Mouse (Mus musculus) G1E (cell line): ENCODE results near the gene Ncbp2. TPM values are rescaled to one million over a fixed set of nuclear protein-coding genes. Genes with fewer than 3 reads are reported as not detected.
A peak's percentile ranks its signal among the peaks of the same experiment; 100 is the strongest.
"Not testable (repeated sequence)": the region's sequence is repeated elsewhere in the genome, so short reads cannot be mapped to it uniquely, and the experiment has no call there.

Experiments
- ATAC-seq: 2 replicates; pipeline ENCODE4 v1.8.0; 2016; ENCODE audit warnings: mild to moderate bottlenecking; ENCODE audit not compliant: insufficient number of reproducible peaks, poor library complexity, low FRiP score, severe bottlenecking; ENCODE audit errors: extremely low read depth
- DNase-seq: peaks from one replicate; pipeline ENCODE4 v3.0.0; 2012; ENCODE audit warnings: low spot score
- H3K27me3 ChIP-seq: 2 replicates; pipeline ENCODE4 v1.6.1; 2012; ENCODE audit warnings: mild to moderate bottlenecking, low read length, inconsistent platforms; ENCODE audit not compliant: insufficient read depth
- H3K36me3 ChIP-seq: replicated peaks from 2 replicates; pipeline ENCODE3; 2012; ENCODE audit warnings: mild to moderate bottlenecking, inconsistent platforms
- H3K4me1 ChIP-seq: 2 replicates; pipeline ENCODE4 v1.6.1; 2012; ENCODE audit warnings: low read depth, low read length, inconsistent platforms, mixed read lengths; ENCODE audit not compliant: insufficient read depth
- H3K4me3 ChIP-seq: 2 replicates; pipeline ENCODE4 v1.5.1; 2012; ENCODE audit warnings: low read depth, mild to moderate bottlenecking, inconsistent platforms, low read length, moderate library complexity, mixed read lengths
- H3K9me3 ChIP-seq: replicated peaks from 2 replicates; pipeline ENCODE4 v1.6.1; 2012; ENCODE audit warnings: inconsistent platforms
- CTCF ChIP-seq: IDR thresholded peaks from 2 replicates; pipeline ENCODE4 v1.5.1; 2012; ENCODE audit warnings: low read depth, low read length, inconsistent platforms, mixed read lengths
- GATA1 ChIP-seq: IDR thresholded peaks from 2 replicates; pipeline ENCODE4 v1.6.1; 2012; ENCODE audit warnings: borderline replicate concordance, low read length, inconsistent platforms, mixed read lengths
- GATA2 ChIP-seq: IDR thresholded peaks from 2 replicates; pipeline ENCODE4 v1.6.1; 2012; ENCODE audit warnings: low read depth, low read length, inconsistent platforms, borderline replicate concordance
- POLR2AphosphoS5 ChIP-seq: IDR thresholded peaks from 2 replicates; pipeline ENCODE4 v1.6.1; 2012; ENCODE audit warnings: low read depth, low read length, inconsistent platforms; ENCODE audit not compliant: insufficient replicate concordance
- TAL1 ChIP-seq: conservative IDR thresholded peaks from 2 replicates; pipeline ENCODE4 v1.6.1; 2012; ENCODE audit warnings: low read depth, low read length, inconsistent platforms, mixed read lengths
- polyA plus RNA-seq: library from polyadenylated mRNA; stranded (reverse); fragments of >175 nt; gene quantifications from 2 replicates; pipeline ENCODE4 v1.2.3, GENCODE M21; 2012
- total RNA-seq, 2 experiments: library from RNA; stranded (forward) in 1 of 2; stranded (reverse) in 1 of 2; fragments of 200-1000 nt in 1 of 2; fragments of >200 nt in 1 of 2; fragmentation: Nextera tagmentation in 1 of 2; gene quantifications; 2 replicates each; pipeline ENCODE4 v1.2.3; 2014 to 2017

The Ncbp2 gene
- total and polyA plus RNA-seq, 3 experiments: 33.9 to 102 (median 64.4) TPM

- Histone ChIP-seq H3K4me1 (peaks cover 62% of the 10 kb centered on the region), H3K9me3 (no peaks in the 10 kb centered on the region), H3K36me3 (peaks cover 41% of the 10 kb centered on the region), H3K4me3 (no peak overlapping the region; the same call in 1 of the 2 replicates), H3K27me3 (no peaks in the 10 kb centered on the region)
- TF ChIP-seq GATA1 (no peak), CTCF (peak; percentile 79), TAL1 (no peak), POLR2AphosphoS5 (no peak), GATA2 (no peak)
- ATAC-seq (no peak), DNase-seq (peak; percentile 59)
Measured at GRCm38 (mm10) chr16:31943980-31944379, 4.3 kb upstream of the Ncbp2 start.

- no peaks in the 10 kb centered on the region for H3K9me3 ChIP-seq
- TF ChIP-seq CTCF: no peak
- no peak for TF ChIP-seq TAL1
- no peak for TF ChIP-seq GATA2
- no peak for TF ChIP-seq GATA1
- TF ChIP-seq POLR2AphosphoS5: no peak
- no peaks in the 10 kb centered on the region for H3K27me3 ChIP-seq
- H3K4me1 ChIP-seq: peaks cover 67% of the 10 kb centered on the region
- H3K4me3 ChIP-seq: no peak overlapping the region; the same call in 1 of the 2 replicates
- ATAC-seq (no peak), DNase-seq (no peak)
- peaks cover 41% of the 10 kb centered on the region for H3K36me3 ChIP-seq
Measured at GRCm38 (mm10) chr16:31944698-31945255, 3.5 kb upstream of the Ncbp2 start.

GRCm38 (mm10) chr16:31945372-31945771, 2.9 kb upstream of the Ncbp2 start:
- H3K4me3 ChIP-seq: no peak overlapping the region; the same call in 1 of the 2 replicates
- ATAC-seq: no peak
- no peak for DNase-seq

GRCm38 (mm10) chr16:31945986-31946385, 2.3 kb upstream of the Ncbp2 start:
- not testable (repeated sequence) for DNase-seq, ATAC-seq, H3K27me3 ChIP-seq, H3K4me3 ChIP-seq, H3K9me3 ChIP-seq
- Histone ChIP-seq H3K4me1 (peaks cover 64% of the 10 kb centered on the region), H3K36me3 (peaks cover 52% of the 10 kb centered on the region)

More at GRCm38 (mm10) chr16:31945372-31945771, 2.9 kb upstream of the Ncbp2 start:
- Histone ChIP-seq H3K9me3 (no peaks in the 10 kb centered on the region), H3K4me1 (peaks cover 63% of the 10 kb centered on the region), H3K27me3 (no peaks in the 10 kb centered on the region), H3K36me3 (peaks cover 46% of the 10 kb centered on the region)
- TF ChIP-seq POLR2AphosphoS5 (no peak), GATA2 (no peak), CTCF (no peak), GATA1 (no peak), TAL1 (no peak)

GRCm38 (mm10) chr16:31947333-31947732, 980 bp upstream of the Ncbp2 start:
- H3K4me1 ChIP-seq: peaks cover 56% of the 10 kb centered on the region
- H3K36me3 ChIP-seq: peaks cover 61% of the 10 kb centered on the region
- DNase-seq (no peak), ATAC-seq (peak; percentile 48; the same call in 1 of the 2 replicates)
- peak overlapping the region; percentile 98 for H3K4me3 ChIP-seq
- no peaks in the 10 kb centered on the region for H3K9me3 ChIP-seq
- TF ChIP-seq CTCF (no peak), GATA1 (no peak), TAL1 (no peak), GATA2 (no peak), POLR2AphosphoS5 (no peak)
- no peaks in the 10 kb centered on the region for H3K27me3 ChIP-seq

- H3K4me1 ChIP-seq: peaks cover 56% of the 10 kb centered on the region
- peak overlapping the region; percentile 98 for H3K4me3 ChIP-seq
- no peaks in the 10 kb centered on the region for H3K27me3 ChIP-seq
- TF ChIP-seq CTCF: no peak
- TF ChIP-seq GATA2: no peak
- no peak for TF ChIP-seq GATA1
- TF ChIP-seq TAL1: no peak
- TF ChIP-seq POLR2AphosphoS5: no peak
- ATAC-seq (no peak), DNase-seq (peak; percentile 11)
- peaks cover 66% of the 10 kb centered on the region for H3K36me3 ChIP-seq
- no peaks in the 10 kb centered on the region for H3K9me3 ChIP-seq
Measured at GRCm38 (mm10) chr16:31947901-31948316, 404 bp upstream of the Ncbp2 start.

- no peaks in the 10 kb centered on the region for H3K4me1 ChIP-seq
- no peak for DNase-seq
- TF ChIP-seq GATA2 (no peak), CTCF (no peak), GATA1 (no peak), POLR2AphosphoS5 (no peak)
- H3K9me3 ChIP-seq: no peaks in the 10 kb centered on the region
- H3K4me3 ChIP-seq: no peak overlapping the region
- ATAC-seq: no peak
- H3K36me3 ChIP-seq: peaks cover 85% of the 10 kb centered on the region
- no peaks in the 10 kb centered on the region for H3K27me3 ChIP-seq
Measured at GRCm38 (mm10) chr16:31963224-31963623, 14.9 kb downstream of the Ncbp2 start.
